Mouse (Mus musculus) intestine, embryonic 15.5 days (tissue): ENCODE measurements around the gene Slc31a1. TPM values are rescaled to one million over a fixed set of nuclear protein-coding genes. Genes with fewer than 3 reads are reported as not detected.

Experiments used
- ATAC-seq: fragments of 200-750 bp; cut with Nextera tagmentation; 2 replicates; pipeline ENCODE4 v1.8.0; 2017; ENCODE audit warnings: moderate TSS enrichment, moderate library complexity
- H3K27ac ChIP-seq: fragments of 300-500 bp; sonication (generic); 2 replicates; pipeline ENCODE4 v1.5.1; 2015; ENCODE audit warnings: mild to moderate bottlenecking, inconsistent platforms
- H3K27me3 ChIP-seq: fragments of 300-500 bp; sonication (generic); replicated peaks from 2 replicates; pipeline ENCODE4 v1.6.1; 2015; ENCODE audit warnings: inconsistent platforms
- H3K36me3 ChIP-seq: fragments of 300-500 bp; sonication (generic); 2 replicates; pipeline ENCODE4 v1.6.1; 2015; ENCODE audit warnings: inconsistent platforms
- H3K4me1 ChIP-seq: fragments of 300-500 bp; sonication (generic); replicated peaks from 2 replicates; pipeline ENCODE4 v1.6.1; 2015; ENCODE audit warnings: inconsistent platforms
- H3K4me2 ChIP-seq: fragments of 300-500 bp; sonication (generic); replicated peaks from 2 replicates; pipeline ENCODE4 v1.6.1; 2015; ENCODE audit warnings: mild to moderate bottlenecking, inconsistent platforms
- H3K4me3 ChIP-seq: fragments of 300-500 bp; sonication (generic); replicated peaks from 2 replicates; pipeline ENCODE4 v1.5.1; 2015; ENCODE audit warnings: inconsistent platforms
- H3K9ac ChIP-seq: fragments of 300-500 bp; sonication (generic); 2 replicates; pipeline ENCODE4 v1.6.1; 2015; ENCODE audit warnings: inconsistent platforms
- H3K9me3 ChIP-seq: fragments of 300-500 bp; sonication (generic); 2 replicates; pipeline ENCODE4 v1.6.1; 2016; ENCODE audit warnings: inconsistent platforms
- WGBS: fragments of 180-500 bp; shearing (Covaris S2); methylation state at CpG from one replicate; pipeline ENCODE4 v1.1.7; 2015; 5-methylcytosine and 5-hydroxymethylcytosine counted together
- polyA plus RNA-seq: library from polyadenylated mRNA; unstranded; fragments of >200 nt; fragmentation: Nextera tagmentation; extraction: Ambion mirVana; gene quantifications from 2 replicates; pipeline ENCODE4 v1.2.1, GENCODE M21; 2015

The Slc31a1 gene
- polyA plus RNA-seq, 1 experiment from 2014 or later = 96.6 TPM

- Histone ChIP-seq H3K4me1 (no peaks in the 10 kb centered on the region), H3K4me2 (no peak overlapping the region), H3K36me3 (peaks cover 9% of the 10 kb centered on the region; the same call in 1 of the 2 replicates), H3K9me3 (no peaks in the 10 kb centered on the region), H3K27ac (no peak overlapping the region; the same call in 1 of the 2 replicates), H3K27me3 (no peaks in the 10 kb centered on the region), H3K9ac (no peak overlapping the region), H3K4me3 (no peak overlapping the region)
- ATAC-seq = peak; percentile 78
- WGBS = 72% methylated on average over 5 of the region's 5 CpGs
Observed at GRCm38 (mm10) chr4:62389592-62390512, 29.3 kb downstream of the Slc31a1 start.

DNA sequence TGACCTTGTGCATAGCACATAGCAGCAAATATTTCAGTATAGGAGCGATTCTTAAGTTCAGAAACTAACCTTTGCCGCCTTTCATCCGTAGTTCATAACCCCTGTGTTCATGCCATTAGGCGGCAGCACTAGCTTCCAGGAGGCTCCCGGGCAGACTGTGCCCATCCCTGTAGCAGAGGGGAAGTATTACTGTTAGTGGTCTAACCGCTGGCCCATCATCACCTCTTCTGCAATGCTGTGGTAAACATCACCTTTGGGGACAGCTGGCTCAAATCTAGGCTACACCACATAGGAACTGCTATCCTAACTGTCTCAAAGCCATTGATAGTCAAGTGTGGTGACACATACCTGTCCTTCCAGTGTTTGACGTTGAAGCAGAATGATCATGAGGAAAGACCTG, 31.4 kb downstream of the Slc31a1 start:
- Histone ChIP-seq H3K27me3 (no peaks in the 10 kb centered on the region), H3K9me3 (no peaks in the 10 kb centered on the region), H3K4me1 (no peaks in the 10 kb centered on the region), H3K36me3 (peaks cover 19% of the 10 kb centered on the region), H3K4me2 (no peak overlapping the region), H3K4me3 (no peak overlapping the region), H3K27ac (no peak overlapping the region), H3K9ac (no peak overlapping the region)
- 84% methylated on average over 7 of the region's 7 CpGs for WGBS
- ATAC-seq = no peak

GRCm38 (mm10) chr4:62393459-62393858, 32.9 kb downstream of the Slc31a1 start:
- Histone ChIP-seq H3K4me1 (no peaks in the 10 kb centered on the region), H3K27me3 (no peaks in the 10 kb centered on the region), H3K9me3 (no peaks in the 10 kb centered on the region), H3K4me3 (no peak overlapping the region), H3K9ac (no peak overlapping the region), H3K36me3 (peaks cover 24% of the 10 kb centered on the region), H3K4me2 (no peak overlapping the region), H3K27ac (no peak overlapping the region)
- 67% methylated on average over 6 of the region's 6 CpGs for WGBS
- ATAC-seq = peak; percentile 7; the same call in 1 of the 2 replicates

DNA sequence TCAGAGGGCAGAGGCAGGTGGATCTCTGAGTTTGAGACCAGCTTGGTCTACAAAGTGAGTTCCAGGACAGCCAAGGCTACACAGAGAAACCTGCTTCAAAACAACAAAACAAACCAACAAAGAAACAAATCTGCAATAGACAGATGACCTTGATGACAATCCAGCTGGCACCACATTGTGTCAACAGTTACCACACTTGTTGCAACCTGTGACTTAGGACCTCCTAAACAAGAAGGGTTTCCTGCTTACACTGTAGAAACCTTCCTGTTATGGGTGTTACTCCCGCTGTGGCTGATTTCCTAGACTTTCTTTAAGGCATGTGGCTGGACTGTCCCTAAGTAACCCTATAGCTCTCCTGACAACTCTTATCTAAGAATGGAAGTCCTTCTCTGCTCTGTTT, 35.3 kb downstream of the Slc31a1 start:
- H3K4me1 ChIP-seq = no peaks in the 10 kb centered on the region
- peaks cover 20% of the 10 kb centered on the region for H3K36me3 ChIP-seq
- no peak overlapping the region for H3K4me2 ChIP-seq
- WGBS = 89% methylated on average over 1 of the region's 1 CpGs
- H3K27me3 ChIP-seq = no peaks in the 10 kb centered on the region
- ATAC-seq = no peak
- no peak overlapping the region for H3K4me3 ChIP-seq
- H3K27ac ChIP-seq = no peak overlapping the region
- H3K9me3 ChIP-seq = no peaks in the 10 kb centered on the region
- H3K9ac ChIP-seq = no peak overlapping the region

- no peak overlapping the region for H3K27ac ChIP-seq
- H3K9me3 ChIP-seq = no peaks in the 10 kb centered on the region
- no peak overlapping the region for H3K4me3 ChIP-seq
- no peaks in the 10 kb centered on the region for H3K27me3 ChIP-seq
- no peak overlapping the region for H3K4me2 ChIP-seq
- ATAC-seq = no peak
- 88% methylated on average over 4 of the region's 4 CpGs for WGBS
- no peaks in the 10 kb centered on the region for H3K4me1 ChIP-seq
- no peak overlapping the region for H3K9ac ChIP-seq
- H3K36me3 ChIP-seq = peaks cover 28% of the 10 kb centered on the region
Observed at GRCm38 (mm10) chr4:62397616-62398365, 37.3 kb downstream of the Slc31a1 start.

DNA sequence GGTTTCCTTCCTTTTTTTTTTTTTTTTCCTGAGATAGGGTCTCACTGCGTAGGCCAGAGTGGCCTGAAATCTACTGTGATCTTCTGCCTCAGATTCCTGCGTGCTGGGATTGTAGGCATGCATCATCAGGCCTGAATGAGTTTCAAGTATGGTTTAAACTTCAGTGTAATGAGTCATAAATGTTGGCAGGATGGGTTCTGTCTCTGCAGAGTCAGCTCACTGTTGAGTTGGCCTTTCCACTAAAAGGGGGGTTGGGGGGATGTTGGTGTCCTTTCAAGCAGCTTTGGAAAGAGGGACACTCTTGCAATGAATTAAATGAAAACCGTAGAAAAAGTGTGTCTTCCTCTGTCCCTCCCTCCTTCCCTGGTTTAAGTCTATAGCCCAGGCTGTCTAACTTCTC, 38.4 kb downstream of the Slc31a1 start:
- WGBS = 86% methylated on average over 3 of the region's 3 CpGs
- no peak overlapping the region for H3K4me2 ChIP-seq
- no peak overlapping the region for H3K27ac ChIP-seq
- no peak overlapping the region for H3K9ac ChIP-seq
- no peaks in the 10 kb centered on the region for H3K4me1 ChIP-seq
- no peak for ATAC-seq
- H3K27me3 ChIP-seq = no peaks in the 10 kb centered on the region
- H3K4me3 ChIP-seq = no peak overlapping the region
- no peaks in the 10 kb centered on the region for H3K9me3 ChIP-seq
- peaks cover 30% of the 10 kb centered on the region for H3K36me3 ChIP-seq

- no peak for ATAC-seq
- Histone ChIP-seq H3K4me1 (peaks cover 15% of the 10 kb centered on the region), H3K4me3 (no peak overlapping the region), H3K27me3 (no peaks in the 10 kb centered on the region), H3K36me3 (peaks cover 10% of the 10 kb centered on the region), H3K4me2 (no peak overlapping the region), H3K9me3 (no peaks in the 10 kb centered on the region), H3K9ac (no peak overlapping the region), H3K27ac (no peak overlapping the region)
- 77% methylated on average over 4 of the region's 4 CpGs for WGBS
Observed at GRCm38 (mm10) chr4:62406133-62406532, 45.6 kb downstream of the Slc31a1 start.

DNA sequence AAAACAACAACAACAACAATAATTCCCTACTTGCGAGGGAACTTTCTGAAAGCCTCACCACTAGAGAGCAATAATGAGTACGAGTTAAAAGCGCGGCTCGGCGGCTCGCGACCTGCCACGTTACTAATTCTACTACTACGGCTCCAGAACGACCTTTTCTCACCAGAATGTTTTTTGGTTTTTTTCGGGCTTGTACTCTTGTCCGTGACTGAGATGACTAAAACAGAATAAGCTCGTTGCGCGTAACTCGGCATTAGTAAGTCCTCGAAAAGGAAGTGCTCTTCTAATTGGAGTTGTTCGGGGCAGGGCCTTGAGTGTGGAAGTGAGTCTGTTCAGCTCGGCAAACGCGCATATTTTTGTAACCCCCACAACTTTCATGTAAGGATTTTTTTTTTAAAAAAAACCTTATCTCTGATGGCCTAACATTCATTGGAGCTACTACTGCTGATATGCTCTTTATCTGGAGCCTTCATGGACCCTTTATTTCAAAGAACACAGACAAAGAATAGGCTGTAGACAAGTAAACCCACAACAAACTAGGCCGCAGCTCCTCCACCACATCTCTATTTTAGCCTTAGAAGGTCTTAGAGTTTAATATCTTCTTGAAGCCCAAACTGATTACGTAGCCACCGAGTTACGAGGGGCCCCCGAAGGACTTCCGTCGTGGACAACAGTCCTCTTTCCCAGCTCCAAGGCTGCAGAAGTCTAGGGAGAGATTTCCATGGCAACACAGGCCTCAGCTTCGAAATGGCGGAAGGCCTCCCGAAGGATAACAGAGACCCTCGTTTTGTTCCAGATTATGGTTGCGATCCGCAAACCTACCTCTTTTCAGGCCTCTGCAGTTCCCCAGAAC, 47.4 kb downstream of the Slc31a1 start:
- peaks cover 15% of the 10 kb centered on the region for H3K36me3 ChIP-seq
- H3K4me3 ChIP-seq = peak overlapping the region; percentile 74
- ATAC-seq = peak; percentile 71
- H3K27me3 ChIP-seq = no peaks in the 10 kb centered on the region
- H3K27ac ChIP-seq = peak overlapping the region; percentile 76
- H3K4me2 ChIP-seq = peak overlapping the region; percentile 48
- under 1% methylated on average over 35 of the region's 35 CpGs for WGBS
- peaks cover 15% of the 10 kb centered on the region for H3K4me1 ChIP-seq
- peak overlapping the region; percentile 61 for H3K9ac ChIP-seq
- no peaks in the 10 kb centered on the region for H3K9me3 ChIP-seq

GRCm38 (mm10) chr4:62408601-62409282, 48.2 kb downstream of the Slc31a1 start, which contains the start of the genes Cdc26 and Prpf4:
Cdc26 (minus strand) TSS chr4:62408642.
Prpf4 (plus strand) TSS chr4:62408797.
- under 1% methylated on average over 39 of the region's 39 CpGs for WGBS
- H3K27me3 ChIP-seq = no peaks in the 10 kb centered on the region
- peak within 1 kb of the TSS; percentile 73 for H3K4me2 ChIP-seq
- ATAC-seq = peak; percentile 99
- peak within 1 kb of the TSS; percentile 74 for H3K4me3 ChIP-seq
- H3K36me3 ChIP-seq = peaks cover 21% of the 10 kb centered on the region
- H3K9me3 ChIP-seq = no peaks in the 10 kb centered on the region
- peak within 1 kb of the TSS; percentile 81 for H3K27ac ChIP-seq
- peaks cover 15% of the 10 kb centered on the region for H3K4me1 ChIP-seq
- H3K9ac ChIP-seq = peak within 1 kb of the TSS; percentile 87

DNA sequence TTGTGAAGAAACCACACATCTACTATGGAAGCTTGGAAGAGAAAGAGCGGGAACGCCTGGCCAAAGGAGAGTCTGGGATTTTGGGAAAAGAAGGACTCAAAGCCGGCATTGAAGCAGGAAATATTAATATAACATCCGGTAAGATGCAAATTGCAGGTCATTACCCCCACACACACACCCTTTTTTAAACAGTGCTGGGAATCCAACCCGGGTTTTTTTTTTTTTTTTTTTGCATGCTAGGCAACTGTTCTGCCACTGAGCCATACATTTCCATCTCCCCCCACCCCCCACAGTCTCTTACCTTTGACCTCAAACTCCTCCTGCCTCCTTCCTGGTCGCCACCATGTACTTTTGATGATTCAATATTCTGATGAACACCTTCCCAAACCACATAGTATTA, 49.1 kb downstream of the Slc31a1 start:
- no peak for ATAC-seq
- Histone ChIP-seq H3K4me1 (peaks cover 15% of the 10 kb centered on the region), H3K27me3 (no peaks in the 10 kb centered on the region), H3K36me3 (peaks cover 25% of the 10 kb centered on the region), H3K9ac (peak overlapping the region; percentile 87), H3K4me3 (peak overlapping the region; percentile 74), H3K27ac (0 out of 2 replicates have a peak overlapping the region, but pooled peaks have one; percentile 81), H3K9me3 (no peaks in the 10 kb centered on the region), H3K4me2 (peak overlapping the region; percentile 73)
- 28% methylated on average over 6 of the region's 6 CpGs for WGBS

GRCm38 (mm10) chr4:62410325-62410724, 49.8 kb downstream of the Slc31a1 start:
- H3K27ac ChIP-seq = no peak overlapping the region
- peaks cover 15% of the 10 kb centered on the region for H3K4me1 ChIP-seq
- no peak overlapping the region for H3K9ac ChIP-seq
- no peaks in the 10 kb centered on the region for H3K27me3 ChIP-seq
- ATAC-seq = no peak
- 86% methylated on average over 2 of the region's 2 CpGs for WGBS
- H3K36me3 ChIP-seq = peaks cover 32% of the 10 kb centered on the region
- H3K4me3 ChIP-seq = 0 out of 2 replicates have a peak overlapping the region, but pooled peaks have one; percentile 74
- H3K4me2 ChIP-seq = peak overlapping the region; percentile 73; the same call in 1 of the 2 replicates
- no peaks in the 10 kb centered on the region for H3K9me3 ChIP-seq
